Mouse (Mus musculus) lung, postnatal 0 days (tissue): Measurements from ENCODE around the gene Tmem108.

ENCODE experiments used
- CTCF ChIP-seq: IDR thresholded peaks from 2 replicates; pipeline ENCODE4 v1.5.1; 2016; ENCODE audit warnings: antibody characterized with exemption, mild to moderate bottlenecking
- EP300 ChIP-seq: IDR thresholded peaks from 2 replicates; pipeline ENCODE4 v1.6.1; 2016; ENCODE audit warnings: antibody characterized with exemption, mild to moderate bottlenecking, control low read depth

- no peak for TF ChIP-seq EP300
- no peak for TF ChIP-seq CTCF
Measured at GRCm38 (mm10) chr9:103558741-103559140, 202.9 kb downstream of the Tmem108 start.
